Mouse (Mus musculus) heart, adult 2 months (tissue): Measurements from ENCODE around the gene Jmjd4.

Experiments
- CTCF ChIP-seq: fragments of 200-600 bp; IDR thresholded peaks from 2 replicates; pipeline ENCODE4 v1.8.1; 2022; ENCODE audit warnings: antibody characterized with exemption, mild to moderate bottlenecking, moderate library complexity
- EP300 ChIP-seq: fragments of 200-500 bp; IDR thresholded peaks from 2 replicates; pipeline ENCODE4 v1.6.1; 2011; ENCODE audit warnings: low read depth, low read length, control low read depth; ENCODE audit not compliant: insufficient read depth
- POLR2A ChIP-seq: fragments of 200-500 bp; IDR thresholded peaks from 2 replicates; pipeline ENCODE4 v1.6.1; 2011; ENCODE audit warnings: mild to moderate bottlenecking, low read depth, low read length, control low read depth; ENCODE audit not compliant: insufficient read depth

DNA sequence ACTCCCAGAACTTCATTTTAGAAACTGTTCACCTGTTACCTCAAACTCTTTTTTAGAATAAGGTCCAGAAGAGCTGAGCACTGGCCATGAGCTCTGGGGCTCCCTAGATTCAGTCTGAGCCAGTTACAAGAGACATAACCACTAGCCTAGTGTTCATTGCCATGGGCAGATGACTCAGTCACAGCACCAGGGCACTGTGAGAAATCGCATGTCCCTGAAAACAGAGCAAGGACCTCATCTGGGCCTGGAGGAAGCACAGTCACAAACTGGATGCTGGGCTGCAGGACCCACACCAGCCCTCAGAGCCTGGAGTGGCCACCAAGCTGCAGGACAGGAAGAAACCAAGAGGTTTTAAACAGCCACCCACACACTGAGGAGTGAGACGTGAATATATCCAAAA is 39.0 kb upstream of the Jmjd4 start:
- TF ChIP-seq POLR2A: no peak
- TF ChIP-seq CTCF: no peak
- no peak for TF ChIP-seq EP300
